Mouse (Mus musculus): ENCODE data around the gene Slc41a2. TPM values are rescaled to one million over a fixed set of nuclear protein-coding genes. Genes with fewer than 3 reads are reported as not detected.
"Not testable (repeated sequence)": the region's sequence is repeated elsewhere in the genome, so short reads cannot be mapped to it uniquely, and the experiment has no call there.

Slc41a2 gene
- polyA plus RNA-seq, 1 experiment from 2014 or later = 0.03 TPM

- H3K4me2 ChIP-seq = no peak overlapping the region
- no peaks in the 10 kb centered on the region for H3K4me1 ChIP-seq (replicated peaks)
- no peak overlapping the region for H3K27ac ChIP-seq (replicated peaks)
- 80% methylated on average over 3 of the region's 3 CpGs for WGBS (ENCODE audit: insufficient replicate concordance)
- no peak overlapping the region for H3K4me3 ChIP-seq (replicated peaks)
- H3K27me3 ChIP-seq = no peaks in the 10 kb centered on the region
- no peaks in the 10 kb centered on the region for H3K9me3 ChIP-seq (replicated peaks)
- H3K36me3 ChIP-seq (replicated peaks) = peaks cover 31% of the 10 kb centered on the region
- H3K9ac ChIP-seq = no peak overlapping the region
- no peak for ATAC-seq (ENCODE audit: insufficient read depth)
Measured at GRCm38 (mm10) chr10:83374045-83374656, 36.5 kb upstream of the Slc41a2 start.

GRCm38 (mm10) chr10:83368918-83369317, 31.2 kb upstream of the Slc41a2 start:
- Histone ChIP-seq H3K36me3 (replicated peaks) (peaks cover 70% of the 10 kb centered on the region), H3K4me3 (replicated peaks) (no peak overlapping the region), H3K27me3 (no peaks in the 10 kb centered on the region), H3K9ac (no peak overlapping the region), H3K27ac (replicated peaks) (no peak overlapping the region), H3K4me1 (replicated peaks) (no peaks in the 10 kb centered on the region), H3K4me2 (no peak overlapping the region), H3K9me3 (replicated peaks) (no peaks in the 10 kb centered on the region)
- 75% methylated on average over 5 of the region's 5 CpGs for WGBS (ENCODE audit: insufficient replicate concordance)
- ATAC-seq (ENCODE audit: insufficient read depth) = no peak

- Histone ChIP-seq H3K27me3 (no peaks in the 10 kb centered on the region), H3K9me3 (replicated peaks) (no peaks in the 10 kb centered on the region), H3K4me2 (no peak overlapping the region), H3K4me3 (replicated peaks) (no peak overlapping the region), H3K9ac (no peak overlapping the region), H3K27ac (replicated peaks) (no peak overlapping the region), H3K4me1 (replicated peaks) (peaks cover 34% of the 10 kb centered on the region), H3K36me3 (replicated peaks) (peaks cover 62% of the 10 kb centered on the region)
- WGBS (ENCODE audit: insufficient replicate concordance) = 79% methylated on average over 8 of the region's 8 CpGs
- ATAC-seq (ENCODE audit: insufficient read depth) = no peak
Measured at GRCm38 (mm10) chr10:83363451-83363850, 25.8 kb upstream of the Slc41a2 start.

- Histone ChIP-seq H3K4me2 (peak overlapping the region; percentile 97), H3K27me3 (no peaks in the 10 kb centered on the region), H3K36me3 (replicated peaks) (peaks cover 45% of the 10 kb centered on the region), H3K4me1 (replicated peaks) (peaks cover 35% of the 10 kb centered on the region), H3K4me3 (replicated peaks) (peak overlapping the region; percentile 88; the same call in 1 of the 2 replicates), H3K9me3 (replicated peaks) (no peaks in the 10 kb centered on the region), H3K9ac (no peak overlapping the region), H3K27ac (replicated peaks) (no peak overlapping the region)
- 43% methylated on average over 5 of the region's 5 CpGs for WGBS (ENCODE audit: insufficient replicate concordance)
- no peak for ATAC-seq (ENCODE audit: insufficient read depth)
Measured at GRCm38 (mm10) chr10:83361643-83362382, 24.1 kb upstream of the Slc41a2 start.

- Histone ChIP-seq H3K4me3 (replicated peaks) (peak overlapping the region; percentile 88), H3K9ac (peak overlapping the region; percentile 78), H3K9me3 (replicated peaks) (no peaks in the 10 kb centered on the region), H3K4me2 (peak overlapping the region; percentile 97), H3K27me3 (no peaks in the 10 kb centered on the region), H3K27ac (replicated peaks) (peak overlapping the region; percentile 60), H3K4me1 (replicated peaks) (peaks cover 35% of the 10 kb centered on the region), H3K36me3 (replicated peaks) (peaks cover 31% of the 10 kb centered on the region)
- ATAC-seq (ENCODE audit: insufficient read depth) = peak; percentile 61
- WGBS (ENCODE audit: insufficient replicate concordance) = under 1% methylated on average over 40 of the region's 40 CpGs
Measured at GRCm38 (mm10) chr10:83360356-83360755, 22.7 kb upstream of the Slc41a2 start.

- H3K9me3 ChIP-seq (replicated peaks) = no peaks in the 10 kb centered on the region
- H3K4me3 ChIP-seq (replicated peaks) = peak within 1 kb of the TSS; percentile 88
- H3K36me3 ChIP-seq (replicated peaks) = peaks cover 27% of the 10 kb centered on the region
- H3K27ac ChIP-seq (replicated peaks) = peak within 1 kb of the TSS; percentile 60
- peak within 1 kb of the TSS; percentile 78 for H3K9ac ChIP-seq
- no peaks in the 10 kb centered on the region for H3K27me3 ChIP-seq
- 0% methylated on average over 30 of the region's 30 CpGs for WGBS (ENCODE audit: insufficient replicate concordance)
- peak within 1 kb of the TSS; percentile 97 for H3K4me2 ChIP-seq
- peak; percentile 97 for ATAC-seq (ENCODE audit: insufficient read depth)
- peaks cover 35% of the 10 kb centered on the region for H3K4me1 ChIP-seq (replicated peaks)
Measured at GRCm38 (mm10) chr10:83359956-83360355, 22.3 kb upstream of the Slc41a2 start, which contains the start of gene D10Wsu102e. Gene D10Wsu102e, plus strand, starts transcription at chr10:83360221.

GRCm38 (mm10) chr10:83359451-83359850, 21.8 kb upstream of the Slc41a2 start:
- H3K4me2 ChIP-seq = peak overlapping the region; percentile 97
- WGBS (ENCODE audit: insufficient replicate concordance) = 66% methylated on average over 4 of the region's 4 CpGs

GRCm38 (mm10) chr10:83356416-83356815, 18.7 kb upstream of the Slc41a2 start:
- H3K4me3 ChIP-seq (replicated peaks) = no peak overlapping the region
- no peak overlapping the region for H3K4me2 ChIP-seq
- no peaks in the 10 kb centered on the region for H3K9me3 ChIP-seq (replicated peaks)
- H3K27ac ChIP-seq (replicated peaks) = no peak overlapping the region
- no peak for ATAC-seq (ENCODE audit: insufficient read depth)
- H3K4me1 ChIP-seq (replicated peaks) = peaks cover 33% of the 10 kb centered on the region
- H3K27me3 ChIP-seq = no peaks in the 10 kb centered on the region
- no peak overlapping the region for H3K9ac ChIP-seq
- WGBS (ENCODE audit: insufficient replicate concordance) = 65% methylated on average over 12 of the region's 12 CpGs
- H3K36me3 ChIP-seq (replicated peaks) = no peaks in the 10 kb centered on the region

More at GRCm38 (mm10) chr10:83359451-83359850, 21.8 kb upstream of the Slc41a2 start:
- Histone ChIP-seq H3K27ac (replicated peaks) (peak overlapping the region; percentile 51), H3K9me3 (replicated peaks) (no peaks in the 10 kb centered on the region), H3K36me3 (replicated peaks) (peaks cover 22% of the 10 kb centered on the region; the same call in 1 of the 2 replicates), H3K4me3 (replicated peaks) (peak overlapping the region; percentile 88), H3K9ac (no peak overlapping the region), H3K4me1 (replicated peaks) (peaks cover 35% of the 10 kb centered on the region), H3K27me3 (no peaks in the 10 kb centered on the region)
- no peak; the same call in 1 of the 2 replicates for ATAC-seq (ENCODE audit: insufficient read depth)

- no peak overlapping the region for H3K27ac ChIP-seq (replicated peaks)
- no peak overlapping the region for H3K4me2 ChIP-seq
Measured at GRCm38 (mm10) chr10:83354333-83354719, 16.6 kb upstream of the Slc41a2 start.

GRCm38 (mm10) chr10:83353680-83354332, 16.1 kb upstream of the Slc41a2 start:
- no peak overlapping the region for H3K27ac ChIP-seq (replicated peaks)
- ATAC-seq (ENCODE audit: insufficient read depth) = no peak
- no peak overlapping the region for H3K4me3 ChIP-seq (replicated peaks)
- H3K4me1 ChIP-seq (replicated peaks) = peaks cover 12% of the 10 kb centered on the region
- WGBS (ENCODE audit: insufficient replicate concordance) = 30% methylated on average over 14 of the region's 14 CpGs
- peak overlapping the region; percentile 21; the same call in 1 of the 2 replicates for H3K4me2 ChIP-seq
- no peaks in the 10 kb centered on the region for H3K9me3 ChIP-seq (replicated peaks)
- H3K36me3 ChIP-seq (replicated peaks) = no peaks in the 10 kb centered on the region
- H3K27me3 ChIP-seq = peaks cover 4% of the 10 kb centered on the region; the same call in 1 of the 2 replicates
- no peak overlapping the region for H3K9ac ChIP-seq

More at GRCm38 (mm10) chr10:83354333-83354719, 16.6 kb upstream of the Slc41a2 start:
- Histone ChIP-seq H3K27me3 (peaks cover 3% of the 10 kb centered on the region; the same call in 1 of the 2 replicates), H3K9me3 (replicated peaks) (no peaks in the 10 kb centered on the region), H3K9ac (no peak overlapping the region), H3K4me1 (replicated peaks) (peaks cover 17% of the 10 kb centered on the region), H3K36me3 (replicated peaks) (no peaks in the 10 kb centered on the region), H3K4me3 (replicated peaks) (no peak overlapping the region)
- ATAC-seq (ENCODE audit: insufficient read depth) = no peak
- 66% methylated on average over 8 of the region's 8 CpGs for WGBS (ENCODE audit: insufficient replicate concordance)

- H3K9ac ChIP-seq; H3K36me3 ChIP-seq (replicated peaks); H3K4me1 ChIP-seq (replicated peaks); H3K27ac ChIP-seq (replicated peaks); H3K9me3 ChIP-seq (replicated peaks); ATAC-seq (ENCODE audit: insufficient read depth); H3K4me3 ChIP-seq (replicated peaks); H3K4me2 ChIP-seq; H3K27me3 ChIP-seq: not testable (repeated sequence)
- WGBS (ENCODE audit: insufficient replicate concordance) = 57% methylated on average over 4 of the region's 4 CpGs
Measured at GRCm38 (mm10) chr10:83351779-83352178, 14.1 kb upstream of the Slc41a2 start.
